Mouse (Mus musculus) thymus, adult 2 months (tissue): ENCODE measurements around the gene Fbxo42. TPM values are rescaled to one million over a fixed set of nuclear protein-coding genes. Genes with fewer than 3 reads are reported as not detected.
A peak's percentile ranks its signal among the peaks of the same experiment; 100 is the strongest.
"Not testable (repeated sequence)": the region's sequence is repeated elsewhere in the genome, so short reads cannot be mapped to it uniquely, and the experiment has no call there.

Experiments used
- DNase-seq: peaks from one replicate; pipeline ENCODE4 v3.0.0; 2021
- H3K27ac ChIP-seq: fragments of 200-500 bp; 2 replicates; pipeline ENCODE4 v1.5.1; 2012; ENCODE audit warnings: low read length, control low read depth; ENCODE audit not compliant: control insufficient read depth, insufficient read depth
- H3K27me3 ChIP-seq: fragments of 200-500 bp; 2 replicates; pipeline ENCODE4 v1.6.1; 2012; ENCODE audit warnings: mild to moderate bottlenecking, low read length, moderate library complexity, mixed read lengths; ENCODE audit not compliant: control insufficient read depth, insufficient read depth
- H3K36me3 ChIP-seq: fragments of 200-500 bp; 2 replicates; pipeline ENCODE4 v1.6.1; 2012; ENCODE audit warnings: mild to moderate bottlenecking, low read length, moderate library complexity; ENCODE audit not compliant: control insufficient read depth, insufficient read depth
- H3K4me1 ChIP-seq: fragments of 200-500 bp; replicated peaks from 2 replicates; pipeline ENCODE4 v1.6.1; 2012; ENCODE audit warnings: low read length; ENCODE audit not compliant: control insufficient read depth, insufficient read depth
- H3K4me3 ChIP-seq: fragments of 200-500 bp; 2 replicates; pipeline ENCODE4 v1.5.1; 2012; ENCODE audit warnings: mild to moderate bottlenecking, low read length, control low read depth, moderate library complexity; ENCODE audit not compliant: control insufficient read depth, insufficient read depth
- CTCF ChIP-seq: fragments of 200-500 bp; IDR thresholded peaks from 2 replicates; pipeline ENCODE4 v1.5.1; 2012; ENCODE audit warnings: mild to moderate bottlenecking, control low read depth, low read length, moderate library complexity, borderline replicate concordance; ENCODE audit not compliant: control insufficient read depth, poor library complexity, insufficient read depth; ENCODE audit errors: extremely low read depth
- POLR2A ChIP-seq: fragments of 200-500 bp; IDR thresholded peaks from 2 replicates; pipeline ENCODE4 v1.6.1; 2012; ENCODE audit warnings: mild to moderate bottlenecking, low read length, control low read depth, moderate library complexity; ENCODE audit not compliant: control insufficient read depth, poor library complexity, insufficient read depth; ENCODE audit errors: extremely low read depth
- WGBS: fragments of 180-500 bp; shearing (Covaris S2); methylation state at CpG from one replicate; pipeline ENCODE4 v1.1.7; 2018; 5-methylcytosine and 5-hydroxymethylcytosine counted together
- polyA plus RNA-seq: library from polyadenylated mRNA; depleted of rRNA; stranded (reverse); fragments of >200 nt; gene quantifications from 2 replicates; pipeline ENCODE4 v1.2.3, GENCODE M21; 2012

Fbxo42 gene
- polyA plus RNA-seq, 1 experiment: 29.3 TPM

DNA sequence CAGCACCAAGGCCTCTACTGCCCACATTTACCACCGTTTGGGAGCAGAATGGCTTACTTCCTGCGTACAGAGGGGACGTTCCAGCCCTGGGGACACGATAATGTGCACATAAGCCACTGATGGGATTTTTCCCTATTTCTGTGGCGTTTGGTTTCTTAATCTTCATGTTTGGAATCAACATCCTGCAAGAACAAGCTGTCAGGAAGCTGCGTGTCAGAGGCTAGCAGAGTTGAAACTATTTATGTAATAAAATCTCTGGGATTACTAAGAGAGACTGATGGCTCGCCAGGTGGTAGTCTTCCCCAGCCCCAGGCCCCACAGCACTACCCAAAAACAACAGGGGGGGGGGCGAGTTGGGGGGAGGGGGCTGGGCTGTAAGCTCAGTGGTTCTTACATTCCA, 14.5 kb upstream of the Fbxo42 start:
- WGBS: 81% methylated on average over 8 of the region's 8 CpGs
- TF ChIP-seq POLR2A: no peak
- no peak overlapping the region for H3K27ac ChIP-seq
- no peaks in the 10 kb centered on the region for H3K27me3 ChIP-seq
- H3K4me1 ChIP-seq: peaks cover 19% of the 10 kb centered on the region
- DNase-seq: no peak
- no peaks in the 10 kb centered on the region for H3K36me3 ChIP-seq
- H3K4me3 ChIP-seq: no peak overlapping the region

DNA sequence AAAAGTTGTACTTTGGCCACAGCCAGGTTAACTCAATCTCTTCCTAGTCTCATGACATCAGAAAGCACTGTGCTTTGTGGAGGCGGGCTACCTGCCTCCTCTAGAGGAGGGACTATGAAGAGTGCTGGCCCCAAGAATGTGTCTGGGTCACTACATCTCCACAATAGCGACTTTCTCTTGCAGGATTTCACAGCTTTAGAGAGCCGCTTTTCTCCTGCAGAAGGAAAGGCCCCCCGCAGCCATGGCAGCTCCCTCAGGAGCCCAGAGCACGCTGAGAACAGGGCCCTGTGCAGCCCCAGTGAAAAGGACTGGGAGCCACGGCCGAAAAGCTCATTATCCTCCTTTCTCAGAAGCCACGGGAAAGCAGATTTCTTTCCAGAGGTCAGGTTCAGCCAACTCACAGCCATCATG, 13.7 kb upstream of the Fbxo42 start:
- DNase-seq: no peak
- peaks cover 22% of the 10 kb centered on the region for H3K4me1 ChIP-seq
- no peaks in the 10 kb centered on the region for H3K27me3 ChIP-seq
- 85% methylated on average over 8 of the region's 8 CpGs for WGBS
- no peaks in the 10 kb centered on the region for H3K36me3 ChIP-seq
- H3K27ac ChIP-seq: no peak overlapping the region
- TF ChIP-seq CTCF (no peak), POLR2A (no peak)
- no peak overlapping the region for H3K4me3 ChIP-seq

DNA sequence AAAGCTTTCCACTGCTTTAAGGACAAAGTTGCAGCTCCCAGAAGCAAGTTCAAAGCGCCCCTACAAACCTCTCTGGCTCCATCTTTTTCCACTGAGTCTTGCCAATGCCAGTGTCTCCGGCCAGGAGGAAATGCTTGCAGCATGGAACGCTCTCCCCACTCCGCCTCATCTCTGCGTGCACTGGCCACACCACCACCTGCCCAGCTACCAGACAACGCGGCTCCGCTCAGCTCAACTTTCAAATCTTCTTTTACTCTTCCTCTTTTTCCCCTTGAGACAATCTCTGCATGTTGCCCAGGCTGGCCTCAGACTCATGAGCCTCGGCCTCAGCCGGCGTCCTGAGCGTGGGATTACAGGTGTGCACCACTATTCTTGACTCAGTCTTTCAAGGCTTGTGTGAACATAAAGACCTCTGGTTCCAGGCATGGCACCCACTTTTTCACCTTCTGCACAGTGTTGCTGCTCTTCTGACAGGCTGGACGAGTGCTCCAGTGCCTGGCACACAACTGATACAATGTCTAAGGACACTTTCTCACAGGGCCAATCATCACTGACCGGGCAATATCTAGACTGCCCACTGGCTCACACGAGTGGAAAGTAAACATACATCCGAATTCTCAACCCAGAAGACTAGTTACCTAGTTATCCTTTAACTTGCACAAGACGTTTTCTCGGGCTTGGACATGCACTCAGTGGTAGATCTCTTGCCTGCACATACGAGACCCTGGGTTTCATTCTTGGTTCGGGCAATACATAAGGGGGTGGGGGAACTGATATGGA, 12.8 kb upstream of the Fbxo42 start:
- WGBS: 71% methylated on average over 20 of the region's 20 CpGs
- Histone ChIP-seq H3K36me3 (no peaks in the 10 kb centered on the region), H3K4me1 (peaks cover 22% of the 10 kb centered on the region), H3K27me3 (no peaks in the 10 kb centered on the region), H3K27ac (no peak overlapping the region), H3K4me3 (no peak overlapping the region)
- no peak for DNase-seq
- TF ChIP-seq CTCF: no peak
- TF ChIP-seq POLR2A: no peak

DNA sequence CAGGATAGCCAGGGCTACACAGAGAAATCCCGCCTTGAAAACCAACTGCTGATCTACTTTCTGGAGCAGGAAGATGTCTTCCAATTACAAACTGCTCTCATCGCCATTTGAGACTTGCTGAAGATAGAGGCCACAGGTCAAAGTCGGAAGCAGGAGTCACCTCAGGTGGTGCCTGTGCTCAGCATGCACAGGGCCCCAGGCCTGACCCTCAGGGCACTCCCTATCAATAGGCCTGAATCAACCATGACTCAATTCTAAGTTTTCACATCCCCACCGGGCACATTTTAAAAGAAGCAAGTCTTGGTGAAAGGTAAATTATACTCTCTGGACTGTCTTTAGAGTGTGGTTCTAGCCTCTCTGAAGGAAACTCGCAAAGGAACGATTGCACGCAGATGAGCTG, 11.6 kb upstream of the Fbxo42 start:
- WGBS: 97% methylated on average over 7 of the region's 7 CpGs
- Histone ChIP-seq H3K4me1 (peaks cover 22% of the 10 kb centered on the region), H3K27me3 (no peaks in the 10 kb centered on the region), H3K36me3 (no peaks in the 10 kb centered on the region), H3K27ac (no peak overlapping the region), H3K4me3 (no peak overlapping the region)
- no peak for DNase-seq
- TF ChIP-seq CTCF: no peak
- no peak for TF ChIP-seq POLR2A

DNA sequence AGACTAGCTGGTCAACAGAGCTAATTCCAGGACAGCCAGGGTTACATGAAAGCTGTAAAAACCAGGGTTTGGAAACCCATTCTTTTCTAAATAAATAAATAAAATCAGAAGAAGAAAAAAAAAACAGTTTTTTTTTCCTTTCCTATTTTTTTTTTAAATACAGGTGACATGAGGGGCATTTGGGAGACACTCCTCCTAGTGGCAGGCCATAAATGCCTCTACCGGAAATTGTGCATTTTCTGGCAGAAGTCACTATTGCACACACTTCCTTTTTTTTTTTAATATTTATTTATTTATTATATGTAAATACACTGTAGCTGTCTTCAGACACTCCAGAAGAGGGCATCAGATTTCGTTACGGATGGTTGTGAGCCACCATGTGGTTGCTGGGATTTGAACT, 10.0 kb upstream of the Fbxo42 start:
- H3K27me3 ChIP-seq, H3K27ac ChIP-seq, H3K4me3 ChIP-seq, DNase-seq, H3K36me3 ChIP-seq: not testable (repeated sequence)
- H3K4me1 ChIP-seq: peaks cover 23% of the 10 kb centered on the region
- 43% methylated on average over 3 of the region's 3 CpGs for WGBS

DNA sequence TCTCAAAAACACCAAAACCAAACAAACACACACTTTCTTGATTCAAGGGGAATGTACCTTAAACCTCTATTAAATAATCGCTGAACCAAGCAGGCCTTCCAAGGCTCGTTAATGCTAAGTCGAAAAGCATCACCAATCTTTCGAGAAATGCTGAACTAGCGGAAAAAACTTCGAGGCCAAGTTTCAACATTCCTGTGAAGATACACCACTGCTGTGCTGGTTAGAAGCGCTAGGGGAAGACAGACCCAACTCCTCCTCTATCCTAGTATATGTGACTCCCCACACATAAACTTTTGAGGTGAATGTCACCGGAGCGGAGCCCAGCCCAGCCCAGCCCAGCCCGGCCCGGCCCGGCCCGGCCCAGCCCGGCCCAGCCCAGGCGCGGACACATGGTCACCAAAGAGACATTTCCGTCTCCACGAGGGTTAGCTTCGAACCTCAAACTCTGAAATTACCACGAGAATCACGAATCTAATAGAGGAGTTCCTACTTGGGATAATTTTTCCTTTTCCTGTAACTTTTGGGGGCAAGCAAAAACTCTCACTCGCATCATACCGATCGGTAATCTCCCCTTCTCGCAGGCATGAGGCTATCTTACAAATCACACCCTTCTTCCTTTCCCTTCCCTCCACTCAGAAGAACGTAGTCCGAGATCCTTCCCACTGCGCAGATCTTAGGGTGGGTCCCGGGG, 9.1 kb upstream of the Fbxo42 start:
- no peak for TF ChIP-seq POLR2A
- no peak for TF ChIP-seq CTCF
- Histone ChIP-seq H3K4me3 (peak overlapping the region; percentile 76), H3K4me1 (peaks cover 24% of the 10 kb centered on the region), H3K36me3 (no peaks in the 10 kb centered on the region), H3K27me3 (no peaks in the 10 kb centered on the region), H3K27ac (peak overlapping the region; percentile 41; the same call in 1 of the 2 replicates)
- under 1% methylated on average over 29 of the region's 29 CpGs for WGBS
- no peak for DNase-seq
